Mouse (Mus musculus): ENCODE data around the gene D8Ertd738e. TPM values are rescaled to one million over a fixed set of nuclear protein-coding genes. Genes with fewer than 3 reads are reported as not detected.

D8Ertd738e gene
- polyA plus RNA-seq, 1 experiment, result 62.9 TPM

- no peaks in the 10 kb centered on the region for H3K27me3 ChIP-seq (ENCODE audit: control insufficient read depth)
- no peak overlapping the region for H3K4me3 ChIP-seq (replicated peaks)
- no peaks in the 10 kb centered on the region for H3K36me3 ChIP-seq (ENCODE audit: control insufficient read depth)
- TF ChIP-seq GATA1 (IDR thresholded peaks at IDR 0.05; ENCODE audit: low read length) (no peak), TAL1 (IDR thresholded peaks at IDR 0.05; ENCODE audit: low read length) (no peak)
- H3K4me1 ChIP-seq (ENCODE audit: control insufficient read depth), result peaks cover 16% of the 10 kb centered on the region
- no peaks in the 10 kb centered on the region for H3K9me3 ChIP-seq (ENCODE audit: control insufficient read depth, low read length)
Measured at GRCm38 (mm10) chr8:84273968-84274367, 24.4 kb upstream of the D8Ertd738e start.

- peaks cover 21% of the 10 kb centered on the region for H3K4me1 ChIP-seq (ENCODE audit: control insufficient read depth)
- peaks cover 3% of the 10 kb centered on the region for H3K36me3 ChIP-seq (ENCODE audit: control insufficient read depth)
- no peaks in the 10 kb centered on the region for H3K9me3 ChIP-seq (ENCODE audit: control insufficient read depth, low read length)
- no peak overlapping the region for H3K4me3 ChIP-seq (replicated peaks)
- TF ChIP-seq GATA1 (IDR thresholded peaks at IDR 0.05; ENCODE audit: low read length) (no peak), TAL1 (IDR thresholded peaks at IDR 0.05; ENCODE audit: low read length) (no peak)
- no peaks in the 10 kb centered on the region for H3K27me3 ChIP-seq (ENCODE audit: control insufficient read depth)
Measured at GRCm38 (mm10) chr8:84272302-84272701, 22.8 kb upstream of the D8Ertd738e start.

- peaks cover 21% of the 10 kb centered on the region for H3K4me1 ChIP-seq (ENCODE audit: control insufficient read depth)
- peak within 1 kb of the TSS; percentile 85 for H3K4me3 ChIP-seq (replicated peaks)
- no peak for TF ChIP-seq TAL1 (IDR thresholded peaks at IDR 0.05; ENCODE audit: low read length)
- no peak for TF ChIP-seq GATA1 (IDR thresholded peaks at IDR 0.05; ENCODE audit: low read length)
- H3K9me3 ChIP-seq (ENCODE audit: control insufficient read depth, low read length), result no peaks in the 10 kb centered on the region
- H3K27me3 ChIP-seq (ENCODE audit: control insufficient read depth), result no peaks in the 10 kb centered on the region
- peaks cover 18% of the 10 kb centered on the region for H3K36me3 ChIP-seq (ENCODE audit: control insufficient read depth)
Measured at GRCm38 (mm10) chr8:84269950-84270773, 20.6 kb upstream of the D8Ertd738e start, which contains the start of gene Ccdc130. Ccdc130 (minus strand) TSS chr8:84270380.

- peaks cover 22% of the 10 kb centered on the region for H3K4me1 ChIP-seq (ENCODE audit: control insufficient read depth)
- H3K9me3 ChIP-seq (ENCODE audit: control insufficient read depth, low read length), result no peaks in the 10 kb centered on the region
- TF ChIP-seq GATA1 (IDR thresholded peaks at IDR 0.05; ENCODE audit: low read length) (no peak), TAL1 (IDR thresholded peaks at IDR 0.05; ENCODE audit: low read length) (no peak)
- H3K4me3 ChIP-seq (replicated peaks), result no peak overlapping the region
- H3K36me3 ChIP-seq (ENCODE audit: control insufficient read depth), result peaks cover 80% of the 10 kb centered on the region
- H3K27me3 ChIP-seq (ENCODE audit: control insufficient read depth), result no peaks in the 10 kb centered on the region
Measured at GRCm38 (mm10) chr8:84261098-84261497, 11.6 kb upstream of the D8Ertd738e start.

GRCm38 (mm10) chr8:84256822-84257610 lies 7.5 kb upstream of the D8Ertd738e start, which contains the start of gene Mri1:
Mri1 (minus strand) TSS chr8:84257326.
- no peaks in the 10 kb centered on the region for H3K9me3 ChIP-seq (ENCODE audit: control insufficient read depth, low read length)
- H3K4me3 ChIP-seq (replicated peaks), result peak within 1 kb of the TSS; percentile 66
- TF ChIP-seq GATA1 (IDR thresholded peaks at IDR 0.05; ENCODE audit: low read length) (no peak), TAL1 (IDR thresholded peaks at IDR 0.05; ENCODE audit: low read length) (no peak)
- no peaks in the 10 kb centered on the region for H3K27me3 ChIP-seq (ENCODE audit: control insufficient read depth)
- peaks cover 29% of the 10 kb centered on the region for H3K4me1 ChIP-seq (ENCODE audit: control insufficient read depth)
- peaks cover 68% of the 10 kb centered on the region for H3K36me3 ChIP-seq (ENCODE audit: control insufficient read depth)

GRCm38 (mm10) chr8:84256458-84256821 lies 6.9 kb upstream of the D8Ertd738e start:
- Histone ChIP-seq H3K36me3 (ENCODE audit: control insufficient read depth) (peaks cover 66% of the 10 kb centered on the region), H3K4me1 (ENCODE audit: control insufficient read depth) (peaks cover 29% of the 10 kb centered on the region), H3K9me3 (ENCODE audit: control insufficient read depth, low read length) (no peaks in the 10 kb centered on the region), H3K4me3 (replicated peaks) (peak overlapping the region; percentile 66), H3K27me3 (ENCODE audit: control insufficient read depth) (no peaks in the 10 kb centered on the region)
- no peak for TF ChIP-seq TAL1 (IDR thresholded peaks at IDR 0.05; ENCODE audit: low read length)
- no peak for TF ChIP-seq GATA1 (IDR thresholded peaks at IDR 0.05; ENCODE audit: low read length)

- Histone ChIP-seq H3K27me3 (ENCODE audit: control insufficient read depth) (no peaks in the 10 kb centered on the region), H3K4me3 (replicated peaks) (peak overlapping the region; percentile 66), H3K9me3 (ENCODE audit: control insufficient read depth, low read length) (no peaks in the 10 kb centered on the region), H3K36me3 (ENCODE audit: control insufficient read depth) (peaks cover 64% of the 10 kb centered on the region), H3K4me1 (ENCODE audit: control insufficient read depth) (peaks cover 29% of the 10 kb centered on the region)
- no peak for TF ChIP-seq GATA1 (IDR thresholded peaks at IDR 0.05; ENCODE audit: low read length)
- TF ChIP-seq TAL1 (IDR thresholded peaks at IDR 0.05; ENCODE audit: low read length), result no peak
Measured at GRCm38 (mm10) chr8:84255858-84256257, 6.3 kb upstream of the D8Ertd738e start.

- Histone ChIP-seq H3K4me1 (ENCODE audit: control insufficient read depth) (peaks cover 10% of the 10 kb centered on the region), H3K4me3 (replicated peaks) (no peak overlapping the region), H3K36me3 (ENCODE audit: control insufficient read depth) (peaks cover 32% of the 10 kb centered on the region), H3K27me3 (ENCODE audit: control insufficient read depth) (no peaks in the 10 kb centered on the region), H3K9me3 (ENCODE audit: control insufficient read depth, low read length) (no peaks in the 10 kb centered on the region)
- TF ChIP-seq GATA1 (IDR thresholded peaks at IDR 0.05; ENCODE audit: low read length) (no peak), TAL1 (IDR thresholded peaks at IDR 0.05; ENCODE audit: low read length) (no peak)
Measured at GRCm38 (mm10) chr8:84241821-84242220, 7.7 kb downstream of the D8Ertd738e start.

- no peaks in the 10 kb centered on the region for H3K9me3 ChIP-seq (ENCODE audit: control insufficient read depth, low read length)
- H3K4me1 ChIP-seq (ENCODE audit: control insufficient read depth), result peaks cover 16% of the 10 kb centered on the region
- peaks cover 26% of the 10 kb centered on the region for H3K36me3 ChIP-seq (ENCODE audit: control insufficient read depth)
- no peaks in the 10 kb centered on the region for H3K27me3 ChIP-seq (ENCODE audit: control insufficient read depth)
- no peak overlapping the region for H3K4me3 ChIP-seq (replicated peaks)
- TF ChIP-seq GATA1 (IDR thresholded peaks at IDR 0.05; ENCODE audit: low read length) (no peak), TAL1 (IDR thresholded peaks at IDR 0.05; ENCODE audit: low read length) (no peak)
Measured at GRCm38 (mm10) chr8:84241167-84241566, 8.4 kb downstream of the D8Ertd738e start.
